27 mouse cellular contexts compared by ENCODE assay signal in the genomic region with DNA sequence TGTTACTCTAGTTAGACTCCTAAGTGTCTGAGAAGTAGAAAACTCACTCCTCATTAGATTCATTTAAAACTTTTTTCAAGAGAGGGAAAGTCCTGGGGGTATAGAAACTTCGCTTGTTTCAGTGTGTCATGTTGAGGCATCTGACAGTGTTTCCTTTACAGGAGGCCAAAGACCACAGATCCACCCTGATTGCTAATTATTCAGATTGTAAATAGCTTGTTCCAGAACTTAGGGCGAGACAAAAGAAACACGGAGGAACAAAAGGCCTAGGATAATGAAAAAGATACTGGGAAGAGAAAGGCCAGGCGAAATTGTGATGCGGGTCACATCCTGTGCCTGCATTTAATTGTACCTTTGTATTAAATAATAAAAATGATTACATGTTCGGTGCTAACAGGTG.
"Had no signal": no experiment of that assay in that cellular context is flagged by ENCODE, and none has a peak within 500 bp of the region (broad histone marks: within the 10 kb centered on the region; RNA-seq: fewer than 3 reads in every experiment).

No protein-coding gene starts in this region.

- H3K4me1 ChIP-seq: heart, embryonic 15.5 days; hindbrain, embryonic 10.5 days; hindbrain, embryonic 12.5 days; intestine, embryonic 15.5 days; kidney, embryonic 15.5 days; limb, embryonic 15.5 days; liver, embryonic 12.5 days had no signal

- DNase-seq: gastrocnemius, adult 2 months; gastrocnemius, postnatal 10 days; gastrocnemius, postnatal 25 days; heart, adult 2 months; heart, postnatal 4 days; kidney, adult 18-20 months; kidney, adult 9 months; kidney, postnatal 14 days; kidney, postnatal 36 days; layer of hippocampus, adult 9-11 months; layer of hippocampus, postnatal 36 days; left cerebral cortex, postnatal 4 days had no signal

- H3K4me3 ChIP-seq: gastrocnemius, adult 2 months; heart, adult 2 months; heart, embryonic 13.5 days; heart, embryonic 15.5 days; hindbrain, embryonic 10.5 days; hindbrain, embryonic 12.5 days; intestine, embryonic 15.5 days; kidney, embryonic 15.5 days; limb, embryonic 13.5 days; limb, embryonic 15.5 days; liver, embryonic 12.5 days had no signal

- ATAC-seq: hindbrain, embryonic 16.5 days; inflammation-experienced regulatory T-cells, adult 6 months; intestine, embryonic 15.5 days; intestine, postnatal 0 days; liver, embryonic 12.5 days had no signal

- H3K36me3 ChIP-seq: heart, embryonic 13.5 days; heart, embryonic 15.5 days; hindbrain, embryonic 10.5 days; hindbrain, embryonic 12.5 days; intestine, embryonic 15.5 days; kidney, embryonic 15.5 days; limb, embryonic 13.5 days; limb, embryonic 15.5 days; liver, embryonic 12.5 days had no signal

- H3K9me3 ChIP-seq: heart, embryonic 13.5 days; heart, embryonic 15.5 days; hindbrain, embryonic 10.5 days; hindbrain, embryonic 12.5 days; intestine, embryonic 15.5 days; kidney, embryonic 15.5 days; limb, embryonic 13.5 days; limb, embryonic 15.5 days; liver, embryonic 12.5 days had no signal

- H3K27ac ChIP-seq: gastrocnemius, adult 2 months; heart, adult 2 months; heart, embryonic 13.5 days; heart, embryonic 15.5 days; hindbrain, embryonic 10.5 days; hindbrain, embryonic 12.5 days; hindbrain, embryonic 14.5 days; intestine, embryonic 15.5 days; kidney, embryonic 15.5 days; kidney, postnatal 0 days; limb, embryonic 13.5 days; limb, embryonic 15.5 days; liver, embryonic 12.5 days had no signal

- H3K9ac ChIP-seq: heart, embryonic 13.5 days; heart, embryonic 15.5 days; hindbrain, embryonic 12.5 days; hindbrain, embryonic 14.5 days; intestine, embryonic 15.5 days; kidney, embryonic 15.5 days; limb, embryonic 13.5 days; limb, embryonic 15.5 days; liver, embryonic 12.5 days had no signal

- H3K4me2 ChIP-seq: heart, embryonic 11.5 days; heart, embryonic 13.5 days; heart, embryonic 15.5 days; hindbrain, embryonic 12.5 days; hindbrain, embryonic 14.5 days; intestine, embryonic 15.5 days; kidney, embryonic 15.5 days; limb, embryonic 13.5 days; limb, embryonic 15.5 days; liver, embryonic 12.5 days had no signal

- H3K27me3 ChIP-seq: heart, embryonic 13.5 days; heart, embryonic 15.5 days; intestine, embryonic 15.5 days; kidney, embryonic 15.5 days; limb, embryonic 13.5 days; limb, embryonic 15.5 days; liver, embryonic 12.5 days had no signal
